In the genomic region with DNA sequence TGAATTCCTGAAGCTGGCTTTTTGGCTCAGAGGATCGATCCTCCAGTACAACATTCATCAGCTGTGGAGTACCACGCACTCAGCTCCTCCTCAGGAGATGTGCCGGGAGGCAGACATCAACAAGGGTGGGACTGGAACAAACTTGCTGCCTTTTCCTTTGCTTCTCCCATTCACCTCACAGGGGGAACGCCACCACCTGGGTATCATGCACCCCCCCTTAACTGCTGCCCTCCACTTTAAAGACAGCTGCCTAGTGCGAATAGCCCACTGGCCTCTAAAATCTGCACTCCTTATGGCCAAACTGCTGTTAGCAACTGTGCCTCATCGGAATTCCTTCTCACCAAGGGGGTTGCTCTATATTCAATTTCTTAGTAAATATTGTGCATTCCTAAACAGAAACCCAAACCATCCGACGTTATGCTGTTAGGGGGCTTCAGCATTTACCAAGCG, we compare ENCODE assay signal across 9 mouse cellular contexts. TPM values are rescaled to one million over a fixed set of nuclear protein-coding genes. Genes with fewer than 3 reads are reported as not detected.
A peak's percentile ranks its signal among the peaks of the same experiment; 100 is the strongest.
DNase-seq lines count a peak whose midpoint lies in the region; ATAC-seq lines count a peak whose summit lies in the region.
"Had no signal": no experiment of that assay in that cellular context is flagged by ENCODE, and none has a peak within 500 bp of the region (broad histone marks: within the 10 kb centered on the region; RNA-seq: fewer than 3 reads in every experiment).

No protein-coding gene starts in this region.

- H3K4me1 ChIP-seq in liver, embryonic 15.5 days (replicated peaks): peaks cover 20% of the 10 kb centered on the region

- H3K27me3 ChIP-seq in liver, embryonic 15.5 days: peaks cover 24% of the 10 kb centered on the region

- 0 out of 2 replicates have a peak overlapping the region, but pooled peaks have one; percentile 9 for H3K27ac ChIP-seq in liver, embryonic 15.5 days (replicated peaks)

- no peak for ATAC-seq in liver, embryonic 15.5 days (ENCODE audit: insufficient read depth)
- ATAC-seq in inflammation-experienced regulatory T-cells, adult 6 months: no peak
- ATAC-seq: activated CD4-positive, CD25-positive, alpha-beta regulatory T cell, adult 4 months had no signal

- intact Hi-C loops in gastrocnemius, postnatal 14 days (cut with DNase I; ENCODE audit: low total_unique reads): no loop called here

- WGBS in liver, embryonic 15.5 days (ENCODE audit: insufficient replicate concordance): 41% methylated on average over 9 of the region's 9 CpGs

- no peak overlapping the region for H3K4me3 ChIP-seq in liver, embryonic 15.5 days (replicated peaks)

- H3K9ac ChIP-seq in liver, embryonic 15.5 days: no peak overlapping the region

- DNase-seq in gastrocnemius, postnatal 14 days: peak; percentile 1
- no peak for DNase-seq in gastrocnemius, postnatal 10 days
- DNase-seq in thymus, postnatal 4 days: peak; percentile 15
- DNase-seq in thymus, postnatal 25 days: no peak
- no peak for DNase-seq in cerebellum, adult 8-10 months
- no peak for DNase-seq in kidney, postnatal 14 days

- H3K36me3 ChIP-seq in liver, embryonic 15.5 days (replicated peaks): no peaks in the 10 kb centered on the region

- H3K9me3 ChIP-seq in liver, embryonic 15.5 days (replicated peaks): no peaks in the 10 kb centered on the region; the same call in 1 of the 2 replicates

- H3K4me2 ChIP-seq in liver, embryonic 15.5 days: no peak overlapping the region

RNA-seq across cellular contexts. Expression of a gene that starts 55.3 kb away (rescaled TPM):
- 1 to 10 TPM; 8.2 to 9.5 TPM for total RNA-seq in gastrocnemius, postnatal 14 days (2021)
- 10 to 100 TPM in 1 of 2 experiments, 1 to 10 TPM in 1; 7.3 to 10.5 TPM for total RNA-seq in gastrocnemius, postnatal 10 days (2021)
- 47.2 and 48.4 TPM in 2 replicates for polyA plus RNA-seq in liver, embryonic 15.5 days (2015; fragmentation: Nextera tagmentation; extraction: Ambion mirVana)
- polyA plus RNA-seq in inflammation-experienced regulatory T-cells, adult 6 months (2017; shearing (Covaris generic)): 1 to 10 TPM in 2 of 3 experiments, not detected in 1; 2.0 to 4.7 TPM

Comparison
In these comparisons a context has a peak if more than half of its experiments do, and no peak if none do; other contexts are left out.
1. DNase-seq: peak in gastrocnemius, postnatal 14 days (single experiment) and thymus, postnatal 4 days (single experiment); none in gastrocnemius, postnatal 10 days (single experiment), thymus, postnatal 25 days (single experiment), cerebellum, adult 8-10 months (single experiment) and kidney, postnatal 14 days (single experiment).